Mouse (Mus musculus) neutrophil, adult 5-6 weeks (primary cell): ENCODE measurements around the gene Cacna2d2. TPM values are rescaled to one million over a fixed set of nuclear protein-coding genes. Genes with fewer than 3 reads are reported as not detected.

ENCODE experiments used
- ATAC-seq: fragments of 151-379, 151-347 bp; 2 replicates; pipeline ENCODE4 v1.8.0; 2017; ENCODE audit warnings: mild to moderate bottlenecking, moderate TSS enrichment; ENCODE audit not compliant: insufficient number of reproducible peaks, poor library complexity, low FRiP score, severe bottlenecking; ENCODE audit errors: extremely low read depth
- total RNA-seq: library from RNA; stranded (forward); fragments of 200-1000 nt; gene quantifications from 2 replicates; pipeline ENCODE4 v1.2.3, GENCODE M21; 2017

Gene Cacna2d2
- total RNA-seq, 1 experiment from 2014 or later, result 0.58 TPM

- no peak for ATAC-seq
Measured at GRCm38 (mm10) chr9:107400060-107400511, 674 bp downstream of the Cacna2d2 start.

GRCm38 (mm10) chr9:107400666-107401285, 1.4 kb downstream of the Cacna2d2 start:
- ATAC-seq, result no peak

GRCm38 (mm10) chr9:107403116-107403515, 3.7 kb downstream of the Cacna2d2 start:
- no peak for ATAC-seq

- ATAC-seq, result no peak
Measured at GRCm38 (mm10) chr9:107409449-107409848, 10.0 kb downstream of the Cacna2d2 start.

- ATAC-seq, result no peak
Measured at GRCm38 (mm10) chr9:107417106-107417505, 17.7 kb downstream of the Cacna2d2 start.

- no peak for ATAC-seq
Measured at GRCm38 (mm10) chr9:107419491-107420244, 20.3 kb downstream of the Cacna2d2 start.

- no peak for ATAC-seq
Measured at GRCm38 (mm10) chr9:107420898-107421297, 21.5 kb downstream of the Cacna2d2 start.

GRCm38 (mm10) chr9:107422878-107423277, 23.5 kb downstream of the Cacna2d2 start:
- no peak for ATAC-seq

- ATAC-seq, result no peak
Measured at GRCm38 (mm10) chr9:107424485-107425175, 25.2 kb downstream of the Cacna2d2 start.

GRCm38 (mm10) chr9:107427876-107428275, 28.5 kb downstream of the Cacna2d2 start:
- ATAC-seq, result no peak

- ATAC-seq, result no peak
Measured at GRCm38 (mm10) chr9:107428451-107429186, 29.2 kb downstream of the Cacna2d2 start.

GRCm38 (mm10) chr9:107430445-107430844, 31.0 kb downstream of the Cacna2d2 start:
- no peak for ATAC-seq

GRCm38 (mm10) chr9:107432546-107432945, 33.1 kb downstream of the Cacna2d2 start:
- ATAC-seq, result no peak

GRCm38 (mm10) chr9:107434851-107435250, 35.4 kb downstream of the Cacna2d2 start:
- no peak for ATAC-seq

- ATAC-seq, result no peak
Measured at GRCm38 (mm10) chr9:107435285-107435684, 35.9 kb downstream of the Cacna2d2 start.

GRCm38 (mm10) chr9:107442891-107443290, 43.5 kb downstream of the Cacna2d2 start:
- no peak for ATAC-seq

GRCm38 (mm10) chr9:107443324-107443723, 43.9 kb downstream of the Cacna2d2 start:
- ATAC-seq, result no peak

- no peak for ATAC-seq
Measured at GRCm38 (mm10) chr9:107445011-107445471, 45.6 kb downstream of the Cacna2d2 start.
